Mouse (Mus musculus) bone marrow, adult 2 months (tissue): ENCODE data around the gene Pithd1. TPM values are rescaled to one million over a fixed set of nuclear protein-coding genes. Genes with fewer than 3 reads are reported as not detected.

ENCODE experiments used
- H3K27ac ChIP-seq: fragments of 200-500 bp; 2 replicates; pipeline ENCODE4 v1.5.1; 2012; ENCODE audit warnings: low read depth, mild to moderate bottlenecking, control low read depth, inconsistent platforms, low read length; ENCODE audit not compliant: control insufficient read depth, poor library complexity, insufficient read depth
- H3K4me1 ChIP-seq: fragments of 200-500 bp; 2 replicates; pipeline ENCODE4 v1.6.1; 2011; ENCODE audit warnings: low read length; ENCODE audit not compliant: control insufficient read depth, insufficient read depth
- H3K4me3 ChIP-seq: fragments of 200-500 bp; replicated peaks from 2 replicates; pipeline ENCODE3; 2011; ENCODE audit warnings: mild to moderate bottlenecking, low read depth, low read length, control low read depth; ENCODE audit not compliant: control insufficient read depth
- CTCF ChIP-seq: fragments of 200-500 bp; IDR thresholded peaks from 2 replicates; pipeline ENCODE4 v1.5.1; 2011; ENCODE audit warnings: low read length, control low read depth; ENCODE audit not compliant: control insufficient read depth, insufficient read depth
- POLR2A ChIP-seq: fragments of 200-500 bp; IDR thresholded peaks from 2 replicates; pipeline ENCODE4 v1.6.1; 2011; ENCODE audit warnings: low read depth, mild to moderate bottlenecking, control low read depth, low read length, borderline replicate concordance; ENCODE audit not compliant: control insufficient read depth
- WGBS: fragments of 180-500 bp; shearing (Covaris S2); methylation state at CpG from one replicate; pipeline ENCODE4 v1.1.7; 2018; 5-methylcytosine and 5-hydroxymethylcytosine counted together
- polyA plus RNA-seq: library from polyadenylated mRNA; stranded (reverse); fragments of >200 nt; gene quantifications from 2 replicates; pipeline ENCODE4 v1.2.4, GENCODE M21; 2011; ENCODE audit warnings: low replicate concordance; ENCODE audit not compliant: missing spikeins, insufficient read depth, insufficient read length

Pithd1 gene
- polyA plus RNA-seq, 1 experiment, result 49.8 TPM

- no peak for TF ChIP-seq POLR2A
- no peak overlapping the region for H3K27ac ChIP-seq
- WGBS, result 93% methylated on average over 9 of the region's 9 CpGs
- H3K4me3 ChIP-seq, result no peak overlapping the region
- no peaks in the 10 kb centered on the region; the same call in 1 of the 2 replicates for H3K4me1 ChIP-seq
Measured at GRCm38 (mm10) chr4:135928376-135928775, 58.7 kb downstream of the Pithd1 start.

- H3K4me1 ChIP-seq, result no peaks in the 10 kb centered on the region; the same call in 1 of the 2 replicates
- H3K4me3 ChIP-seq, result no peak overlapping the region
- no peak for TF ChIP-seq CTCF
- TF ChIP-seq POLR2A, result no peak
- WGBS, result 89% methylated on average over 3 of the region's 3 CpGs
- no peak overlapping the region for H3K27ac ChIP-seq
Measured at GRCm38 (mm10) chr4:135926861-135927260, 60.2 kb downstream of the Pithd1 start.

- no peak overlapping the region for H3K4me3 ChIP-seq
- H3K27ac ChIP-seq, result no peak overlapping the region
- 79% methylated on average over 10 of the region's 10 CpGs for WGBS
- no peaks in the 10 kb centered on the region; the same call in 1 of the 2 replicates for H3K4me1 ChIP-seq
- TF ChIP-seq CTCF (no peak), POLR2A (no peak)
Measured at GRCm38 (mm10) chr4:135926195-135926808, 60.8 kb downstream of the Pithd1 start.

Other genes starting within 250 kb of the Pithd1 start
- gene Myom3, start 227.5 kb downstream of the Pithd1 start, polyA plus RNA-seq, result not detected in 2 replicates
- gene Srsf10, start 131.5 kb downstream of the Pithd1 start, polyA plus RNA-seq, result 221 and 300 TPM in 2 replicates
- 37.3 and 38.3 TPM in 2 replicates for gene Pnrc2, start 113.4 kb downstream of the Pithd1 start, polyA plus RNA-seq
- gene Cnr2, start 91.9 kb downstream of the Pithd1 start, polyA plus RNA-seq, result 4.6 and 12.2 TPM in 2 replicates
- 57.7 and 172 TPM in 2 replicates for gene Fuca1, start 66.5 kb downstream of the Pithd1 start, polyA plus RNA-seq
- 39.0 and 65.5 TPM in 2 replicates for gene Hmgcl, start 40.8 kb downstream of the Pithd1 start, polyA plus RNA-seq
- 4.7 and 11.0 TPM in 2 replicates for gene Gale, start 23.5 kb downstream of the Pithd1 start, polyA plus RNA-seq
- gene Lypla2, start 14.6 kb downstream of the Pithd1 start, polyA plus RNA-seq, result 34.8 and 42.1 TPM in 2 replicates
- 16.8 and 22.9 TPM in 2 replicates for gene Eloa, start 34.5 kb upstream of the Pithd1 start, polyA plus RNA-seq
- 682 and 1,270 TPM in 2 replicates for gene Rpl11, start 66.2 kb upstream of the Pithd1 start, polyA plus RNA-seq
- 14.5 and 33.8 TPM in 2 replicates for gene Id3, start 156.2 kb upstream of the Pithd1 start, polyA plus RNA-seq
- 146 and 157 TPM in 2 replicates for gene E2f2, start 185.1 kb upstream of the Pithd1 start, polyA plus RNA-seq
- 0.23 and 0.60 TPM in 2 replicates for gene Asap3, start 219.1 kb upstream of the Pithd1 start, polyA plus RNA-seq